ENCODE assay signal across 8 mouse cellular contexts in genomic region chr7:44589946-44590345, GRCm38 (mm10). TPM values are rescaled to one million over a fixed set of nuclear protein-coding genes. Genes with fewer than 3 reads are reported as not detected.
A peak's percentile ranks its signal among the peaks of the same experiment; 100 is the strongest.
DNase-seq lines count a peak whose midpoint lies in the region; ATAC-seq and TF ChIP-seq lines count a peak whose summit lies in the region.

No protein-coding gene starts in this region.

- no peak overlapping the region for H3K27ac ChIP-seq in heart, embryonic 15.5 days
- peak overlapping the region; percentile 43; the same call in 1 of the 2 replicates for H3K27ac ChIP-seq in ES-E14 (ENCODE audit: insufficient read depth, low read depth, low read length, poor library complexity, severe bottlenecking)
- peak overlapping the region; percentile 22; the same call in 1 of the 2 replicates for H3K27ac ChIP-seq in embryonic facial prominence, embryonic 15.5 days (replicated peaks)
- peak overlapping the region; percentile 57 for H3K27ac ChIP-seq in neural tube, embryonic 14.5 days (ENCODE audit: low read depth, low read length)

- DNase-seq in heart, postnatal 10 days = no peak
- DNase-seq in ES-E14 (ENCODE audit: low read depth, low spot score) = no peak
- peak; percentile 44 for DNase-seq in kidney, postnatal 10 days
- DNase-seq in gastrocnemius, postnatal 4 days (ENCODE audit: low spot score in 2 of 2) = no peak
- no peak for DNase-seq in right cerebral cortex, postnatal 14 days

- H3K4me1 ChIP-seq in heart, embryonic 15.5 days (replicated peaks) = peaks cover 35% of the 10 kb centered on the region
- H3K4me1 ChIP-seq in ES-E14 (ENCODE audit: control insufficient read depth in 2 of 2, insufficient read depth in 2 of 2, low read length in 2 of 2, poor library complexity in 1 of 2) = peaks cover 4 to 24% of the 10 kb centered on the region in 2 experiments; a peak in 2 of 4 replicates
- peaks cover 56% of the 10 kb centered on the region for H3K4me1 ChIP-seq in embryonic facial prominence, embryonic 15.5 days
- peaks cover 45% of the 10 kb centered on the region for H3K4me1 ChIP-seq in neural tube, embryonic 14.5 days (ENCODE audit: control insufficient read depth, insufficient read depth, low read length)

- no peaks in the 10 kb centered on the region for H3K36me3 ChIP-seq in heart, embryonic 15.5 days
- peaks cover 2% of the 10 kb centered on the region; the same call in 1 of the 2 replicates for H3K36me3 ChIP-seq in ES-E14 (ENCODE audit: control insufficient read depth, insufficient read depth, low read length, poor library complexity, severe bottlenecking)
- H3K36me3 ChIP-seq in embryonic facial prominence, embryonic 15.5 days = no peaks in the 10 kb centered on the region
- no peaks in the 10 kb centered on the region for H3K36me3 ChIP-seq in neural tube, embryonic 14.5 days (ENCODE audit: control insufficient read depth, insufficient read depth, low read length)

- H3K4me2 ChIP-seq in heart, embryonic 15.5 days = peak overlapping the region; percentile 94; the same call in 1 of the 2 replicates
- peak overlapping the region; percentile 100 for H3K4me2 ChIP-seq in embryonic facial prominence, embryonic 15.5 days (replicated peaks)
- H3K4me2 ChIP-seq in neural tube, embryonic 14.5 days (ENCODE audit: low read depth, low read length) = peak overlapping the region; percentile 73

- 0 out of 2 replicates have a peak overlapping the region, but pooled peaks have one; percentile 57 for H3K4me3 ChIP-seq in heart, embryonic 15.5 days
- H3K4me3 ChIP-seq in ES-E14 (ENCODE audit: insufficient read depth in 1 of 2, low read depth in 1 of 2, low read length in 2 of 2, poor library complexity in 1 of 2, severe bottlenecking in 1 of 2) = peak overlapping the region; percentile 62 to 78
- peak overlapping the region; percentile 60 for H3K4me3 ChIP-seq in embryonic facial prominence, embryonic 15.5 days (replicated peaks)
- peak overlapping the region; percentile 42 for H3K4me3 ChIP-seq in neural tube, embryonic 14.5 days (ENCODE audit: low read depth, low read length)

- peaks cover 99% of the 10 kb centered on the region for H3K27me3 ChIP-seq in heart, embryonic 15.5 days
- peaks cover 75% of the 10 kb centered on the region for H3K27me3 ChIP-seq in embryonic facial prominence, embryonic 15.5 days
- peaks cover 11% of the 10 kb centered on the region; the same call in 1 of the 2 replicates for H3K27me3 ChIP-seq in neural tube, embryonic 14.5 days (ENCODE audit: control insufficient read depth, insufficient read depth, low read length)

- ATAC-seq in heart, embryonic 15.5 days (replicated peaks; ENCODE audit: insufficient number of reproducible peaks, insufficient read depth, low FRiP score, low read depth) = no peak
- ATAC-seq in embryonic facial prominence, embryonic 15.5 days (ENCODE audit: insufficient number of reproducible peaks, low FRiP score, low TSS enrichment, low read depth) = no peak
- ATAC-seq in neural tube, embryonic 14.5 days (ENCODE audit: low read depth) = no peak

- in situ Hi-C loops in ES-E14 (cut with MboI; ENCODE audit: low sequenced_read_pairs in 2 of 2, unreplicated experiment in 2 of 2) = no loop called here

- intact Hi-C loops in heart, postnatal 10 days (cut with DNase I) = no loop called here

- H3K9ac ChIP-seq in heart, embryonic 15.5 days = no peak overlapping the region
- peak overlapping the region; percentile 56; the same call in 1 of the 2 replicates for H3K9ac ChIP-seq in ES-E14 (ENCODE audit: insufficient read depth, low read depth, low read length, poor library complexity, severe bottlenecking)
- no peak overlapping the region for H3K9ac ChIP-seq in embryonic facial prominence, embryonic 15.5 days
- H3K9ac ChIP-seq in neural tube, embryonic 14.5 days (replicated peaks; ENCODE audit: low read depth, low read length) = no peak overlapping the region; the same call in 1 of the 2 replicates

- no peaks in the 10 kb centered on the region for H3K9me3 ChIP-seq in heart, embryonic 15.5 days (replicated peaks)
- no peaks in the 10 kb centered on the region for H3K9me3 ChIP-seq in ES-E14 (ENCODE audit: control insufficient read depth, insufficient read depth, low read depth, low read length)
- no peaks in the 10 kb centered on the region for H3K9me3 ChIP-seq in embryonic facial prominence, embryonic 15.5 days (replicated peaks)
- no peaks in the 10 kb centered on the region for H3K9me3 ChIP-seq in neural tube, embryonic 14.5 days (ENCODE audit: control insufficient read depth, low read length)

- WGBS in heart, embryonic 15.5 days = 3% methylated on average over 13 of the region's 13 CpGs
- WGBS in embryonic facial prominence, embryonic 15.5 days = 4% methylated on average over 13 of the region's 13 CpGs
- 1% methylated on average over 13 of the region's 13 CpGs for WGBS in neural tube, embryonic 14.5 days

TF ChIP-seq in ES-E14, 5 proteins besides CTCF, POLR2A, EP300 and RAD21:
- TF ChIP-seq ZC3H11A (IDR thresholded peaks at IDR 0.05; ENCODE audit: borderline replicate concordance, low read depth, low read length) (no peak), HCFC1 (IDR thresholded peaks at IDR 0.05; ENCODE audit: borderline replicate concordance, insufficient read depth, low read length) (no peak), MAFK (IDR thresholded peaks at IDR 0.05; ENCODE audit: insufficient read depth, low read depth, low read length) (no peak), ZNF384 (IDR thresholded peaks at IDR 0.05; ENCODE audit: low read depth, low read length) (no peak), CHD2 (IDR thresholded peaks at IDR 0.05; ENCODE audit: low read depth, low read length) (no peak)
TF ChIP-seq in ES-E14: peak in this region for 0.

RNA-seq across cellular contexts. Expression of gene Kcnc3, which starts 0.5 kb away (rescaled TPM):
- 0.11 and 0.37 TPM in 2 replicates for polyA plus RNA-seq in heart, embryonic 15.5 days (2015; fragmentation: Nextera tagmentation; extraction: Ambion mirVana)
- total RNA-seq in heart, postnatal 10 days (2021) = under 1 TPM; 0.35 to 0.36 TPM
- total RNA-seq in ES-E14 (2012; rRNA removed) = 9.5 and 12.4 TPM in 2 replicates
- 0.46 and 0.84 TPM in 2 replicates for polyA plus RNA-seq in embryonic facial prominence, embryonic 15.5 days (2015; fragmentation: Nextera tagmentation; extraction: Ambion mirVana)
- polyA plus RNA-seq in neural tube, embryonic 14.5 days (2014; fragmentation: Nextera tagmentation; extraction: Ambion mirVana) = 7.5 and 8.9 TPM in 2 replicates
- total RNA-seq in gastrocnemius, postnatal 4 days (2021) = 1 to 10 TPM in 1 of 2 experiments, under 1 TPM in 1; 0.91 to 1.1 TPM

RNA-seq across cellular contexts. Expression of gene Napsa, which starts 17.8 kb away (rescaled TPM):
- polyA plus RNA-seq in heart, embryonic 15.5 days (2015; fragmentation: Nextera tagmentation; extraction: Ambion mirVana) = 1.7 and 5.7 TPM in 2 replicates
- 1 to 10 TPM in 1 of 2 experiments, under 1 TPM in 1; 0.43 to 1.4 TPM for total RNA-seq in heart, postnatal 10 days (2021)
- 13.7 and 52.5 TPM in 2 replicates for total RNA-seq in ES-E14 (2012; rRNA removed)
- 2.8 and 2.9 TPM in 2 replicates for polyA plus RNA-seq in embryonic facial prominence, embryonic 15.5 days (2015; fragmentation: Nextera tagmentation; extraction: Ambion mirVana)
- 0.82 and 2.1 TPM in 2 replicates for polyA plus RNA-seq in neural tube, embryonic 14.5 days (2014; fragmentation: Nextera tagmentation; extraction: Ambion mirVana)
- total RNA-seq in gastrocnemius, postnatal 4 days (2021) = under 1 TPM; 0.65 to 0.81 TPM

RNA-seq across cellular contexts. Expression of gene Nr1h2, which starts 36.2 kb away (rescaled TPM):
- 53.2 and 64.6 TPM in 2 replicates for polyA plus RNA-seq in heart, embryonic 15.5 days (2015; fragmentation: Nextera tagmentation; extraction: Ambion mirVana)
- total RNA-seq in heart, postnatal 10 days (2021) = 10 to 100 TPM; 45.1 to 49.0 TPM
- total RNA-seq in ES-E14 (2012; rRNA removed) = 78.5 and 144 TPM in 2 replicates
- 76.9 and 83.4 TPM in 2 replicates for polyA plus RNA-seq in embryonic facial prominence, embryonic 15.5 days (2015; fragmentation: Nextera tagmentation; extraction: Ambion mirVana)
- 57.2 and 59.5 TPM in 2 replicates for polyA plus RNA-seq in neural tube, embryonic 14.5 days (2014; fragmentation: Nextera tagmentation; extraction: Ambion mirVana)
- 10 to 100 TPM; 38.3 to 45.3 TPM for total RNA-seq in gastrocnemius, postnatal 4 days (2021)

RNA-seq across cellular contexts. Expression of gene Pold1, which starts 41.3 kb away (rescaled TPM):
- polyA plus RNA-seq in heart, embryonic 15.5 days (2015; fragmentation: Nextera tagmentation; extraction: Ambion mirVana) = 41.7 and 66.9 TPM in 2 replicates
- 10 to 100 TPM; 18.7 to 24.5 TPM for total RNA-seq in heart, postnatal 10 days (2021)
- 108 and 156 TPM in 2 replicates for total RNA-seq in ES-E14 (2012; rRNA removed)
- polyA plus RNA-seq in embryonic facial prominence, embryonic 15.5 days (2015; fragmentation: Nextera tagmentation; extraction: Ambion mirVana) = 77.9 and 86.2 TPM in 2 replicates
- 9.4 and 12.5 TPM in 2 replicates for polyA plus RNA-seq in neural tube, embryonic 14.5 days (2014; fragmentation: Nextera tagmentation; extraction: Ambion mirVana)
- total RNA-seq in gastrocnemius, postnatal 4 days (2021) = 10 to 100 TPM; 32.0 to 35.2 TPM

RNA-seq across cellular contexts. Expression of gene Spib, which starts 58.1 kb away (rescaled TPM):
- polyA plus RNA-seq in heart, embryonic 15.5 days (2015; fragmentation: Nextera tagmentation; extraction: Ambion mirVana) = 0.59 and 5.2 TPM in 2 replicates
- total RNA-seq in heart, postnatal 10 days (2021) = 1 to 10 TPM; 1.1 to 1.3 TPM
- total RNA-seq in ES-E14 (2012; rRNA removed) = 0.67 and 0.90 TPM in 2 replicates
- polyA plus RNA-seq in embryonic facial prominence, embryonic 15.5 days (2015; fragmentation: Nextera tagmentation; extraction: Ambion mirVana) = 1.2 and 1.4 TPM in 2 replicates
- not detected in 2 replicates for polyA plus RNA-seq in neural tube, embryonic 14.5 days (2014; fragmentation: Nextera tagmentation; extraction: Ambion mirVana)
- under 1 TPM; 0.26 to 0.27 TPM for total RNA-seq in gastrocnemius, postnatal 4 days (2021)
